Mouse (Mus musculus) gastrocnemius, adult 18-20 months (tissue): ENCODE measurements at regions not wholly inside any gene's neighbourhood (a gene's known extent, or its start where the extent isn't known, plus 50 kb on each side); places are given as distances from the start of the nearest gene placed in this dataset.

ENCODE experiments used
- DNase-seq: peaks from one replicate; pipeline ENCODE4 v3.0.0; 2021; ENCODE audit warnings: low spot score

DNA sequence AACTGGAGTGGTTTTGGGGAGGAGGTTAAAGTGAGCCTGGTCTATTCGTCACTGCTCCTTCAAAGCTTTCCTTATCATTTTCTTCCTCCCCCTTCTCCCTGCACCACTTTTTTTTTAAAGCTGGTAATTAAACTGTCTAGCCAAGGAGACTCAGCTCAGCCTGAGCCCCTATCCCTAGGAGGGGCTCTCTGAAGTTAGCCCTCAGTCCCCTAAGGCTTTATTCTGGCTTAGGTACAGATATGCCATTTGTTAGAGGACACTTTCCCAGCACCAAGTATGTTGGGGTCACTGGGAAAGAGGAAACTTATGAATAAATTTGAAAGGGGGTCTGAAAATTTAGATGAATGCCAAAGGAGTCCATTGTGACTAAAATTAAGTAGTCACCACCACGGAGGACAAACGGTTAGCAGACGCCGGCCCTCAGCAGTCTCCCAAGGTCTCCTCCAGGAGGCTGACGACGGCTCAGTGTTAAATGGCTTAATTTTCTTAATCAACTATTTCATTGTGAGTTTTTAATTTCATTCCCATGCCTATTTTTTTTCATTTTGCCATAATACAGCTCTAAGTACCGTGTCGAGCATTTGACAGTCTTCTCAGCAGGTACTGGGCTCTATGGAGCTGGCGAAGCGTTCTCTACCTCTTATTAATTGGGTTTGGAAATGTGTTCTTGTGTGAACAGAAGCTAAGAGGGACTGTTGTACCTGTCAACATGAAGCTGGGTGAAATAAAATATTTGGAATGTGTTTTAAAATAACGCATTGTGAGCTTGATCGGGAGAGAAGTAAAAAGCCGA, 370.6 kb upstream of the Cited2 start:
- DNase-seq = no peak

GRCm38 (mm10) chr10:17355476-17355875, 367.5 kb upstream of the Cited2 start:
- peak; percentile 17 for DNase-seq

- DNase-seq = no peak
These were observed 367.0 kb upstream of the Cited2 start for GRCm38 (mm10) chr10:17356041-17356440.

DNA sequence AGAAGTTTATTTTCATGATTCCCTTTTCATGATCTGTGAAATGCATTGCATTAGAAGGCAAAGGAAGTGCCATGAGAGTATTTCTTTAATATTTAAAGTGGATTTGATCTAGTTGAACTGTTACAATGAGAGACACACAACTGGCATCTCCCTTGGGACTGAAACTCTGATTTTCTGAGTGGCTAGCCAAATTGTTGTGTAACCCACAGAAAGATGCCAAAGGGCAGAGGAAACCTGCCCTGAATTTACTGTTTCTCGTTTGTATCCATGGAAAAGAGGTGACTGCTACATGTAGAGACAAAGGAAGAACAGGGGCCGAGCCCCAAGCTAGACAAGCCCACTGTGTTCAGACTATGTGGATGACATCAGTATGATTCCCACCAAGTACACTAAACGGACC, 360.4 kb upstream of the Cited2 start:
- DNase-seq = no peak

GRCm38 (mm10) chr10:17366042-17366740, 356.8 kb upstream of the Cited2 start:
- no peak for DNase-seq

- peak; percentile 75 for DNase-seq
These were observed 356.0 kb upstream of the Cited2 start for GRCm38 (mm10) chr10:17367026-17367425.

- DNase-seq = peak; percentile 8
These were observed 355.6 kb upstream of the Cited2 start for GRCm38 (mm10) chr10:17367430-17367829.

DNA sequence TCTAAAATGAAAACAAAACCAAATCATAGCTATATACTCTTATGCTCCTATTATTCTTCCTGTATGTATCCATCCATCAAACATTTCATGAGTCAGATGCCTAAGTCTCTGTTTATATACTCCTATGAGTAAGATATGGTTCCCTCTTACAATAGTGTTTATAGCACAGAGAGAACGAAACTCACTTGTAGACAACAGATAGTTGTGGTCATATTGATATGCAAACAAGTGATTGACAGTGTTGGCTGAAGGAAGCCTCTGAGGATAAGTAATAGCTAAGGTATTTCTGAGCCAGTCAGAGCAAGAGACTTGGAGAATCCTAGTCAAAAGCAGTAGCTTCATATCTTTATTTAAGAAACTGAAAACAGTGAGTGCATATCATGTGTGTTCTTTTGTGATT, 354.4 kb upstream of the Cited2 start:
- DNase-seq = no peak

- DNase-seq = no peak
These were observed 350.1 kb upstream of the Cited2 start for GRCm38 (mm10) chr10:17372905-17373304.

DNA sequence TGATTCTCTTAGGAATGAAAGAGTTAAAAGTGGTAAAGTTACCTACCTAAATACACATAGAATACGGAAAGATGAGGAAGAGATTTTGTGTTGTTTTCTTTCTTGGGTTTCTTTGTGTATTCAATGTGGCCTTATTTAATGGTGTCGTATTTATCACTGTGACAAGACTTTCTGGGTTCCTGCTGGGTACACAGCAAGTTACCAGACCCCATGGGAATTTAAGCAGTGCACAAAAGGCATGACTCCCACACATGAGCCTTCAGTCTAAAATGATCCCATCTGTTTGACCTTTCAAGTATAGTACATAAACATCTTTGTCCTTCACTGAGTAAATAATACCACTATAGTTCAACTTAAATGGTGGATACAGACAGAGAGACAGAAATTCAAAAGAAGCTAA, 349.0 kb upstream of the Cited2 start:
- no peak for DNase-seq

GRCm38 (mm10) chr10:17382990-17383389, 340.0 kb upstream of the Cited2 start:
- no peak for DNase-seq

GRCm38 (mm10) chr10:17385181-17385580, 337.8 kb upstream of the Cited2 start:
- DNase-seq = peak; percentile 66

DNA sequence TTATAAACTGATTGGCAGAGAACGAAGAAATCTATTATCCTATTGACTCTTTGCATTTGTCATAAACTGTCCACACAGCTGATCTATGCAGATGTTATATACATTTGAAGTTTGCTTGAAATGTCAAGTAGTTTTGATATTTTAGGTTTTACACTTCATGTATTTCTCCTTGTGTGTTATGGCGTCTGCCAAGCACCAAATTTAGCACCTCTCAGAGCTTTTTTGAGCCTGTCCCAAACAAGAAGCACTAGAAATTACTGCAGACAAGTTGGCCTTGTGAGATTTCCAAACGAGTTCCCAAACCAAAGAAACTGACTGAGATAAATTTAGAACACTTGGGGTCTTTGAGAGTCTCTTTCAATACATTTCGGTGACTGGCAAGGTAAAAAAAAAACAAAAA, 335.7 kb upstream of the Cited2 start:
- no peak for DNase-seq

DNA sequence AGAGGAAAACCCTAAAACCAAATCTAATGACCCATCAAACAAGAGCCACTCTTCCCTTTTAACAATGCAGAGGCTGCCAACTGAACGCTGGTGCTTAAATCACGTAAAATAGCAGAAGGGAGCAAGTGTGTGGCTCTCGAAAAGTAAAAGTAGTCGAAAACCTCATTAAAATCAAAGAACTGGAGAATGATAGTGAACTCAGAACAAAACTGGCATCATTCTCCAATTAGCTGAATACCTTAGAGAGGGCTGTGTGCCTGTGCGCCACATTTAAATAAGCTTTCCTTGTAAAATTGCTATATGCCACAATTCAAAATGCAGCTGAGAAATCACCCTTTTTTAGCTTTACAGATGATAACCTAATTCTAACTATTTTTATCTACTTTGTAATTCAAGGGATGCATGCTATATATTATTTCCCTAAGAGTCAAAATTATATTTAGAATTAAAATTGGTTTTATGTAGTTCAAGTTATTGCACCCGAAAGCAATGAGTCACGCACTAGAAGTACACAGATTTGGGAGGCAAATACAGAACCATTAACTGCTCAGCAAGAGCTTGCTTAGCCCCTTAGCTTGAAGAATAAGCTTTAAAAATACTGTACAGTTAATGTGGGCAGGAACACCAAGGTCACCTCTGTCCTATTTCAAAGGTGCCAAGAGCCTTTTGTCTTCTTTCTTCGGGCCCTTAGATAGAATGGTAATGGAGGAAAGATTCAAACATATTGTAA, 327.4 kb upstream of the Cited2 start:
- no peak for DNase-seq

GRCm38 (mm10) chr10:17403899-17404298, 319.1 kb upstream of the Cited2 start:
- DNase-seq = no peak

GRCm38 (mm10) chr10:17407854-17408606, 315.0 kb upstream of the Cited2 start:
- DNase-seq = no peak

GRCm38 (mm10) chr10:17408781-17409180, 314.2 kb upstream of the Cited2 start:
- DNase-seq = no peak

DNA sequence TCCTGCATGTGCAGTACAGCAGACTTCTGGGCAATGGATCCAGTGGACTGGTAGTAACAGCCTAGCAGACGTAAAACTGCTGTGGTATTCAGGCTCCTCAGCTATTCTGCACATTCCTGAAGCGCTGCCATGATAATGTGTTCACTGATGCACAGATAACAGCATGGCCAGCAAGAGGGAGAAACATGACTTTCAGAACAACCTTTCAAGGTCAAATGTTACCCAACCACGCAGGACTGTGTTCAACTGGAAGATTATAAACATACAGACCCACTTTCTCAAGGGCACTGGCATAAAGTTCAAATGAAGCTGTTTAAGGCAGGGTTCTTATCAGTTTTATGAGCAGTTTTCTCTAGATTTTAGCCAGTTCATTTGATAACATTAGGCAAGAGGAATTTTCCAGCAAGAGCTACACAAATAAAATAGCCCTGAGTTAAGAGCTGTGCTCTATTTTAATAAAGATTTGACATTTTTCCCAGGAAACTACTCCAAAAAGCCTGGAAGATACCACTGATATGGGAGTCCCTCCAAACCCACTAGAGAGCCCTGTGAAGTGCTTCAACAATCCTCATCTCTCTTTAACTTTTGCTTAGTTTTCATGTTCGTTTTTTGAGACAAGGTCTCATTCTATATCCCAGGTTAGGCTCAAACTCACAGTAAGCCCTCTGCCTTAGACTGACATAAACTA, 311.6 kb upstream of the Cited2 start:
- no peak for DNase-seq

DNA sequence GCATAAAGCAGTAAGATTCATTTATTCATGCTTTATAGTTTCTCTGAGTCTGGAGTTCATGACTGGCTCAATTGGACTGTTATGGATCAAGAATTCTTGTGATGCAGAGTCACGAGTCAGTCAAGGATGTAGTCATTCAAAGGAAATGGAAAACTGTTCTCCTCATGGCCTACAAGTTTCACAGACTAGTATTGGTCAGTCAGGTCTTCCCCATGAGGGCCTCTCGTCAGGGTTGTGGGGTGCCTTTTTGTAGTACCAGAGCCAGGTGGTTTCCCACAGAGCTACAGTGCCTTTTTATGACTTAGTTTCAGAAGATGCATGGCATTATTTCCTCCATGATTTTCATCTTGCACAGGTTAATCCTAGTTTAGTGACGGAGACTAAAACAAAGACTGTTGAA, 307.9 kb upstream of the Cited2 start:
- no peak for DNase-seq

GRCm38 (mm10) chr10:17416121-17416520, 306.9 kb upstream of the Cited2 start:
- no peak for DNase-seq

DNA sequence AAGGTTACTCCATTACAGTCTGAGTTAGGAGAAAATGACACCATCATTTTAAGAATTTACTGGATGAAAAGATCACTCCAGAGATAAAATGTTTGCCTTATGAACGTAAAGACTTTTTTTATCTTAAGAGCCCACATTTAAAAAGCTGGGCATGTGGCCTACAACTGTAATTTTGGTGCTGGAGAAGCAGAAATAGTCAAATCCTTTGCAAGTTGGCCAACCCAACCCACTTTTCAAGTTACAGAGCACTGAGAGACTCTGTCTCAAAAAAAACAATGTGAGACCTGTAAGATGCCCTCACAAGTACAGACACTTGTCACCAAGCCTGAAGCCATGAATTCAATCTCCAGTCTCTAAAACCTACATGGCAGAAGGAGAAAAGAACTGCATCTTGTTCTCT, 305.6 kb upstream of the Cited2 start:
- no peak for DNase-seq
